Mouse (Mus musculus) gastrocnemius, postnatal 4 days (tissue): ENCODE results near the gene Atp2b1. TPM values are rescaled to one million over a fixed set of nuclear protein-coding genes. Genes with fewer than 3 reads are reported as not detected.
"Not testable (repeated sequence)": the region's sequence is repeated elsewhere in the genome, so short reads cannot be mapped to it uniquely, and the experiment has no call there.

Experiments used
- DNase-seq, 2 experiments: peaks; one replicate each; pipeline ENCODE4 v3.0.0; 2021 to 2022; ENCODE audit warnings: low spot score in 2 of 2, mixed read lengths in 2 of 2
- total RNA-seq, 2 experiments: library from RNA; stranded (reverse); gene quantifications; 2 replicates each; pipeline ENCODE4 v1.2.3; 2021

Atp2b1 gene
- total RNA-seq, 2 experiments from 2014 or later: 95.1 to 102 TPM

GRCm38 (mm10) chr10:98959385-98959784, 45.2 kb downstream of the Atp2b1 start:
- no peak for DNase-seq

GRCm38 (mm10) chr10:98960911-98961310, 46.7 kb downstream of the Atp2b1 start:
- no peak for DNase-seq

GRCm38 (mm10) chr10:98962092-98962491, 47.9 kb downstream of the Atp2b1 start:
- peak in 1 of 2 experiments; percentile 31 for DNase-seq

- DNase-seq: no peak
Measured at GRCm38 (mm10) chr10:98966407-98967215, 52.4 kb downstream of the Atp2b1 start.

GRCm38 (mm10) chr10:98967240-98967891, 53.2 kb downstream of the Atp2b1 start:
- no peak for DNase-seq

- DNase-seq: no peak
Measured at GRCm38 (mm10) chr10:98970917-98971316, 56.7 kb downstream of the Atp2b1 start.

GRCm38 (mm10) chr10:98972359-98972758, 58.2 kb downstream of the Atp2b1 start:
- DNase-seq: no peak

- no peak for DNase-seq
Measured at GRCm38 (mm10) chr10:98972912-98973605, 58.9 kb downstream of the Atp2b1 start.

GRCm38 (mm10) chr10:98974645-98975044, 60.4 kb downstream of the Atp2b1 start:
- DNase-seq: no peak

GRCm38 (mm10) chr10:98975611-98976010, 61.4 kb downstream of the Atp2b1 start:
- DNase-seq: no peak

GRCm38 (mm10) chr10:98976877-98977494, 62.8 kb downstream of the Atp2b1 start:
- no peak for DNase-seq

GRCm38 (mm10) chr10:98978766-98979165, 64.6 kb downstream of the Atp2b1 start:
- DNase-seq: no peak

GRCm38 (mm10) chr10:98979296-98979695, 65.1 kb downstream of the Atp2b1 start:
- no peak for DNase-seq

- no peak for DNase-seq
Measured at GRCm38 (mm10) chr10:98979951-98980350, 65.7 kb downstream of the Atp2b1 start.

GRCm38 (mm10) chr10:98991964-98992363, 77.8 kb downstream of the Atp2b1 start:
- no peak for DNase-seq

- DNase-seq: no peak
Measured at GRCm38 (mm10) chr10:98993186-98993585, 79.0 kb downstream of the Atp2b1 start.

- DNase-seq: not testable (repeated sequence)
Measured at GRCm38 (mm10) chr10:98995016-98995747, 81.0 kb downstream of the Atp2b1 start.

- DNase-seq: no peak
Measured at GRCm38 (mm10) chr10:99004866-99005265, 90.7 kb downstream of the Atp2b1 start.

GRCm38 (mm10) chr10:99011084-99011483, 96.9 kb downstream of the Atp2b1 start:
- no peak for DNase-seq

GRCm38 (mm10) chr10:99012086-99012485, 97.9 kb downstream of the Atp2b1 start:
- DNase-seq: no peak

GRCm38 (mm10) chr10:99014737-99015136, 100.5 kb downstream of the Atp2b1 start:
- DNase-seq: no peak
